Mouse (Mus musculus) bone marrow, adult 2 months (tissue): Measurements from ENCODE around the gene Lilra6.
"Not testable (repeated sequence)": the region's sequence is repeated elsewhere in the genome, so short reads cannot be mapped to it uniquely, and the experiment has no call there.

Experiments used
- CTCF ChIP-seq: fragments of 200-500 bp; IDR thresholded peaks from 2 replicates; pipeline ENCODE4 v1.5.1; 2011; ENCODE audit warnings: low read length, control low read depth; ENCODE audit not compliant: control insufficient read depth, insufficient read depth
- POLR2A ChIP-seq: fragments of 200-500 bp; IDR thresholded peaks from 2 replicates; pipeline ENCODE4 v1.6.1; 2011; ENCODE audit warnings: low read depth, mild to moderate bottlenecking, control low read depth, low read length, borderline replicate concordance; ENCODE audit not compliant: control insufficient read depth

DNA sequence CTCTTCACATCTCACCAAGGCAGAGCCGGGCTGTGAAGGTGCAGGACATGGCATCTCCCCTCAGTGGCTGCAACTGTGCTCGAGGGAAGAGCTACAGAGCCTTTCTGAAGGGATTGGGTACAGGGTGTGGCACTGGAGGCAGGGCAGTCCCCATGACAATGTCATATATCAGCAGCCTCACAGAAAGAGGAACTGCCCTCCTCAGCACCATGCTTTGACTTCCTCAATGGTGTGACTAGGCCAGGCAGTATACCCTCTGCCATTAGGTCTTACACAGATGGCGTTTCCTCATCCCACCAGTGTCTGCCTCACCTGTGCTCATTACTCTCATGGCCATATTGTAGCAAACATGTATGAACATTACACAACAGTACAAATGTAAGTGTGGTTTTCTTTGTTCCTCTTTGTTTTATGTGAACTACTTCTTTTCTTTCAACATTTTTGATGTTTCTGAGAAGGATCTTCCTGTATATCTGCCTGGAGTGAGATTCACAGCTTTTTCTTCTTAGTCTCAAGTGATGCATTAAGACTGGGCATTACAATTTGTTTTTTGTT lies 17.2 kb downstream of the Lilra6 start, which contains the start of gene Gm14548:
- TF ChIP-seq POLR2A, CTCF: not testable (repeated sequence)
